In the genomic region with DNA sequence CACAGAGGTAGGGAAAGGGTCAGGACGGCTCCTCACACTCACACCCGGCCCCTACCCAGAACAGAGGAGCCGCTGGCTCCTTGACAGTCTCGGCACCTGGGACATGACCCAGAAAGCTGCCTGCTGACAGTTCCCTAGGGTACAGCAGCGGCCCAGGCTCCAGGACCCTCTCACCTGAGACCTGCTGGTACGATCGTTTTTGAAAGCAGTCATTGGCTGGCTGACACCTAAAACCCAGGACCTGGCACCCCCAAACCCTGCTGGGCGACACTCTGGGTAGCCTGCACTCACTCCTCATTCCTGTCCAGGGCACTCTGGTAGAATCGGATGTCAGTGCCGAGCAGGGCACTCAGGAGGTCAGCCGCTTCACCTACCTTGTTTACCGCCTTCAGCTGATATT, we compare ENCODE assay signal across 7 mouse cellular contexts. TPM values are rescaled to one million over a fixed set of nuclear protein-coding genes. Genes with fewer than 3 reads are reported as not detected.
DNase-seq lines count a peak whose midpoint lies in the region; ATAC-seq lines count a peak whose summit lies in the region.

No protein-coding gene starts in this region.

- H3K4me3 ChIP-seq in lung, embryonic 15.5 days = peak overlapping the region; percentile 28
- H3K4me3 ChIP-seq in forebrain, embryonic 15.5 days = no peak overlapping the region
- peak overlapping the region; percentile 38 for H3K4me3 ChIP-seq in limb, embryonic 13.5 days
- H3K4me3 ChIP-seq in stomach, embryonic 14.5 days (ENCODE audit: low read depth, low read length) = peak overlapping the region; percentile 29; the same call in 1 of the 2 replicates

- H3K4me1 ChIP-seq in lung, embryonic 15.5 days = peaks cover 42% of the 10 kb centered on the region
- H3K4me1 ChIP-seq in forebrain, embryonic 15.5 days = peaks cover 31% of the 10 kb centered on the region
- peaks cover 44% of the 10 kb centered on the region for H3K4me1 ChIP-seq in limb, embryonic 13.5 days
- peaks cover 31% of the 10 kb centered on the region for H3K4me1 ChIP-seq in stomach, embryonic 14.5 days (ENCODE audit: control insufficient read depth, insufficient read depth, low read length)

- no peak for ATAC-seq in lung, embryonic 15.5 days (ENCODE audit: borderline replicate concordance, extremely low read depth, low FRiP score, low TSS enrichment)
- no peak for ATAC-seq in forebrain, embryonic 15.5 days (replicated peaks)
- no peak for ATAC-seq in limb, embryonic 13.5 days (ENCODE audit: low FRiP score, low read depth)
- ATAC-seq in stomach, embryonic 14.5 days (ENCODE audit: insufficient number of reproducible peaks, insufficient read depth, low FRiP score, low read depth) = no peak

- no peaks in the 10 kb centered on the region for H3K27me3 ChIP-seq in lung, embryonic 15.5 days
- H3K27me3 ChIP-seq in forebrain, embryonic 15.5 days = peaks cover 19% of the 10 kb centered on the region; the same call in 1 of the 2 replicates
- H3K27me3 ChIP-seq in limb, embryonic 13.5 days = peaks cover 35% of the 10 kb centered on the region
- H3K27me3 ChIP-seq in stomach, embryonic 14.5 days (ENCODE audit: control insufficient read depth, insufficient read depth, low read length) = no peaks in the 10 kb centered on the region; the same call in 1 of the 2 replicates

- intact Hi-C loops in left cerebral cortex, postnatal 14 days (cut with DNase I) = loop anchor here (10.0 kb wide), 1 partner anchor 68 kb away; a partner anchor contains a TSS

- 0 out of 2 replicates have a peak overlapping the region, but pooled peaks have one; percentile 9 for H3K9ac ChIP-seq in lung, embryonic 15.5 days
- H3K9ac ChIP-seq in forebrain, embryonic 15.5 days (replicated peaks) = no peak overlapping the region
- no peak overlapping the region; the same call in 1 of the 2 replicates for H3K9ac ChIP-seq in limb, embryonic 13.5 days
- H3K9ac ChIP-seq in stomach, embryonic 14.5 days (replicated peaks; ENCODE audit: low read depth, low read length) = no peak overlapping the region

- H3K9me3 ChIP-seq in lung, embryonic 15.5 days = no peaks in the 10 kb centered on the region
- no peaks in the 10 kb centered on the region for H3K9me3 ChIP-seq in forebrain, embryonic 15.5 days
- H3K9me3 ChIP-seq in limb, embryonic 13.5 days = no peaks in the 10 kb centered on the region
- H3K9me3 ChIP-seq in stomach, embryonic 14.5 days (ENCODE audit: control insufficient read depth, low read depth, low read length) = no peaks in the 10 kb centered on the region

- DNase-seq in lung, adult 18-20 months = no peak
- no peak for DNase-seq in thymus, postnatal 4 days
- DNase-seq in left cerebral cortex, postnatal 14 days (ENCODE audit: low spot score in 2 of 2) = no peak

- H3K4me2 ChIP-seq in lung, embryonic 15.5 days = peak overlapping the region; percentile 55
- H3K4me2 ChIP-seq in forebrain, embryonic 15.5 days (replicated peaks) = peak overlapping the region; percentile 47; the same call in 1 of the 2 replicates
- peak overlapping the region; percentile 65 for H3K4me2 ChIP-seq in limb, embryonic 13.5 days (replicated peaks)
- peak overlapping the region; percentile 53 for H3K4me2 ChIP-seq in stomach, embryonic 14.5 days (replicated peaks; ENCODE audit: low read depth, low read length)

- peaks cover 16% of the 10 kb centered on the region; the same call in 1 of the 2 replicates for H3K36me3 ChIP-seq in lung, embryonic 15.5 days
- H3K36me3 ChIP-seq in forebrain, embryonic 15.5 days = no peaks in the 10 kb centered on the region
- peaks cover 26% of the 10 kb centered on the region for H3K36me3 ChIP-seq in limb, embryonic 13.5 days
- H3K36me3 ChIP-seq in stomach, embryonic 14.5 days (ENCODE audit: control insufficient read depth, insufficient read depth, low read length) = peaks cover 3% of the 10 kb centered on the region; the same call in 1 of the 2 replicates

- 35% methylated on average over 12 of the region's 12 CpGs for WGBS in lung, embryonic 15.5 days
- WGBS in forebrain, embryonic 15.5 days = 22% methylated on average over 12 of the region's 12 CpGs
- WGBS in limb, embryonic 13.5 days = 21% methylated on average over 12 of the region's 12 CpGs
- 42% methylated on average over 12 of the region's 12 CpGs for WGBS in stomach, embryonic 14.5 days

- H3K27ac ChIP-seq in lung, embryonic 15.5 days = peak overlapping the region; percentile 54
- no peak overlapping the region for H3K27ac ChIP-seq in forebrain, embryonic 15.5 days (replicated peaks)
- H3K27ac ChIP-seq in limb, embryonic 13.5 days = no peak overlapping the region
- no peak overlapping the region; the same call in 1 of the 2 replicates for H3K27ac ChIP-seq in stomach, embryonic 14.5 days (ENCODE audit: low read length)

RNA-seq across cellular contexts. Expression of a gene that starts 56.2 kb away (rescaled TPM):
- polyA plus RNA-seq in lung, embryonic 15.5 days (2015; fragmentation: Nextera tagmentation; extraction: Ambion mirVana) = 19.4 and 22.6 TPM in 2 replicates
- 41.8 and 42.3 TPM in 2 replicates for polyA plus RNA-seq in forebrain, embryonic 15.5 days (2015; fragmentation: Nextera tagmentation; extraction: Ambion mirVana)
- 24.2 and 25.6 TPM in 2 replicates for polyA plus RNA-seq in limb, embryonic 13.5 days (2015; fragmentation: Nextera tagmentation; extraction: Ambion mirVana)
- polyA plus RNA-seq in stomach, embryonic 14.5 days (2014; fragmentation: Nextera tagmentation; extraction: Ambion mirVana) = 17.9 and 21.1 TPM in 2 replicates
- total RNA-seq in left cerebral cortex, postnatal 14 days (2021) = 10 to 100 TPM; 43.9 to 47.2 TPM
